Mouse (Mus musculus): ENCODE measurements around the gene Aqp6.

DNA sequence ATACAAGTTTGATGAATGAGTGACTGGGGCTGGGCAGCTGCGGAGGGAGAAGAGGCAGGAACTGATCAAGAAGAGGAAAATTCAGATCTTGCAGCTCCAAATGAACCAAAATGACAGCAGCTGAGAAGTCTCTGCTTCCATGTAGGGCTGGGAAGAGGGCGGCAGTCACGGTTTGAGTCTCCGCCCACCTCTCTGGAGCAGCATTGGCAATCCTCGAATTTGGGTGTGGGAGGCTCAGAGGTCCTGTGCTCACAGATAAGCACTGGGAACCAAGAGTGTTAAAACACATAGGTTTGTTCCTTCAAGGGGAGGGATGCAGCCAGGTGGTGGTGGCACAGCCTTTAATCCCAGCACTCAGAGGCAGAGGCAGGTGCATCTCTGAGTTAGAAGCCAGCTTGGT lies 5.3 kb downstream of the Aqp6 start:
- no peak for TF ChIP-seq POLR2A (IDR thresholded peaks at IDR 0.05; ENCODE audit: borderline replicate concordance, control insufficient read depth, low read depth, low read length)
- no peak for TF ChIP-seq CTCF (IDR thresholded peaks at IDR 0.05; ENCODE audit: control insufficient read depth, insufficient read depth, low read length)
